Mouse (Mus musculus) liver, postnatal 0 days (tissue): ENCODE measurements around the gene Tpgs1. TPM values are rescaled to one million over a fixed set of nuclear protein-coding genes. Genes with fewer than 3 reads are reported as not detected.

Source experiments
- ATAC-seq: fragments of 200-750 bp; cut with Nextera tagmentation; 2 replicates; pipeline ENCODE4 v1.8.0; 2017; ENCODE audit warnings: mild to moderate bottlenecking, moderate library complexity
- DNase-seq: peaks from one replicate; pipeline ENCODE4 v3.0.0-alpha.2; 2016
- H3K27ac ChIP-seq: fragments of 300-500 bp; sonication (generic); 2 replicates; pipeline ENCODE4 v1.5.1; 2014; ENCODE audit warnings: antibody characterized with exemption, moderate library complexity, mild to moderate bottlenecking, low read depth
- H3K27me3 ChIP-seq: fragments of 300-500 bp; sonication (generic); 2 replicates; pipeline ENCODE4 v1.6.1; 2014; ENCODE audit warnings: low read length, control low read depth, mixed read lengths; ENCODE audit not compliant: insufficient read depth
- H3K36me3 ChIP-seq: fragments of 300-500 bp; sonication (generic); replicated peaks from 2 replicates; pipeline ENCODE4 v1.6.1; 2014; ENCODE audit warnings: mild to moderate bottlenecking, control low read depth, low read length, moderate library complexity, mixed read lengths; ENCODE audit not compliant: insufficient read depth
- H3K4me1 ChIP-seq: fragments of 300-500 bp; sonication (generic); 2 replicates; pipeline ENCODE4 v1.6.1; 2014; ENCODE audit warnings: antibody characterized with exemption, mild to moderate bottlenecking, control low read depth; ENCODE audit not compliant: insufficient read depth
- H3K4me2 ChIP-seq: fragments of 300-500 bp; sonication (generic); 2 replicates; pipeline ENCODE4 v1.6.1; 2014; ENCODE audit warnings: low read depth, mild to moderate bottlenecking, low read length, moderate library complexity, mixed read lengths
- H3K4me3 ChIP-seq: fragments of 300-500 bp; sonication (generic); 2 replicates; pipeline ENCODE4 v1.5.1; 2014; ENCODE audit warnings: low read depth, low read length
- H3K9ac ChIP-seq: fragments of 300-500 bp; sonication (generic); replicated peaks from 2 replicates; pipeline ENCODE4 v1.6.1; 2014; ENCODE audit warnings: mild to moderate bottlenecking, moderate library complexity
- H3K9me3 ChIP-seq: fragments of 300-500 bp; sonication (generic); 2 replicates; pipeline ENCODE4 v1.6.1; 2016; ENCODE audit warnings: mild to moderate bottlenecking, control low read depth, low read length, mixed read lengths
- CTCF ChIP-seq: sonication (generic); IDR thresholded peaks from 2 replicates; pipeline ENCODE4 v1.5.1; 2016; ENCODE audit warnings: antibody characterized with exemption, low read depth
- EP300 ChIP-seq: IDR thresholded peaks from 2 replicates; pipeline ENCODE4 v1.6.1; 2016; ENCODE audit warnings: antibody characterized with exemption, low read depth, mild to moderate bottlenecking
- WGBS: fragments of 180-500 bp; shearing (Covaris S2); extraction: QIAGEN DNeasy Blood & Tissue Kit; methylation state at CpG from one replicate; pipeline ENCODE4 v1.1.7; 2014; ENCODE audit not compliant: insufficient replicate concordance; 5-methylcytosine and 5-hydroxymethylcytosine counted together
- polyA plus RNA-seq: library from polyadenylated mRNA; unstranded; fragments of >200 nt; fragmentation: Nextera tagmentation; extraction: Ambion mirVana; gene quantifications from 2 replicates; pipeline ENCODE4 v1.2.1, GENCODE M21; 2015

Tpgs1 gene
- polyA plus RNA-seq, 1 experiment from 2014 or later: 24.9 TPM

DNA sequence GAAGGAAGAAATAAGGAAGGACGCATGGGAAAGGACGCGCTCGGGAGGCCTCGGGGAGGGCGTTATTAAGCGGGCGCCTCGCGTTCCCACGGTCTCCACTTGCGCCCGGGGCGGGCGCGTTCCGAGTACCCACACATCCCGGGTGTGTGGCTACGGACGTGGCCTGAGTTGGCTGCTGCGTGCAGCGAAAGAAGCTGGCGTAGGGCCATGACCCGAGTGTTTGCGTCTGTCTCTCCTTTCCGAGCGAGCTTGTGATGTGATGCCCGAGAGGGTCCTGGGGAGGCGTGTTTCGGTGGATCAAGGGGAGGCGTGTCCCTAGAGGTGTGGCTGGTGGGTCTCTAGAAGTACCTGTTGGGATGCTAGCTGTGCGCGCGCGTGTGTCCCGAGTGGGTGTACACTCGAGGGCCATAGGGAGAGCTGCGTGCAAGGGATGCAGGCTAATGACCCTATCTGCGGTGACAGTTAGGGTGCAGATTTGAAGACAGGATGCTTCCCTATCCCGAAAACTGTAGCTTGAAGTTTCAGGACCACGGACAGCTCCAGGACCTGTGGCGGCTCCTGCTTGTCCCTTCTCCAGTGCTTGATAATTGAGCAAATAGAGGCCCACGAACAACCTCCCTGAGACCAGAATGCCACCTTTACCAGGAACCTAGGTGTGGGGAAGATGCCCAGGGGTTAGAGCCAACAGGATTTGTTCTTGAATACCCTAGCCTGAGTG is 48.6 kb downstream of the Tpgs1 start:
- Histone ChIP-seq H3K4me2 (peak overlapping the region; percentile 88; the same call in 1 of the 2 replicates), H3K27ac (no peak overlapping the region), H3K4me1 (peaks cover 19% of the 10 kb centered on the region), H3K9ac (no peak overlapping the region), H3K36me3 (no peaks in the 10 kb centered on the region), H3K9me3 (no peaks in the 10 kb centered on the region), H3K27me3 (peaks cover 48% of the 10 kb centered on the region), H3K4me3 (peak overlapping the region; percentile 58; the same call in 1 of the 2 replicates)
- 7% methylated on average over 43 of the region's 43 CpGs for WGBS
- peak; percentile 83 for DNase-seq
- no peak for TF ChIP-seq CTCF
- no peak for ATAC-seq

DNA sequence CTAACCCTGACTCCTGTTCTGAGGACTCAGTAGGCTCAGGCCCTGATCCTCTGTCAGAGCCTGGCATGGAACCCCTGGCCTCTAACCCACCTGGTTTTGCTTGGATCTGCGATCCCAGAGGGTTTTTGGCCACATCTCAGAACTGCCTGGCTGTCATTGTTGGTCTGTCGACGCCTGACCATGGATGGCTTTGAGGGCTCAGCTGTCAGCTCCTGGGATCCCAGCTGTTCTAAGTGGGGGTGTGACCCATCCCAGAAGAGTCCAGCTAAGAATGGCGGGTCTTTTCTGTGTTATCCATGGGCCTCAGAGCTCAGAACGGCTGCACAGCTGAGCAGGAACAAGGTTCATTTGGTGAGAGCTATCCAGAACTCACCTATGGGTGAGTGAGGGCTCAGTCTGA is 51.9 kb downstream of the Tpgs1 start:
- no peak for ATAC-seq
- Histone ChIP-seq H3K36me3 (no peaks in the 10 kb centered on the region), H3K27me3 (peaks cover 27% of the 10 kb centered on the region), H3K4me1 (peaks cover 13% of the 10 kb centered on the region), H3K4me3 (no peak overlapping the region), H3K4me2 (no peak overlapping the region), H3K9ac (no peak overlapping the region), H3K27ac (no peak overlapping the region), H3K9me3 (no peaks in the 10 kb centered on the region)
- WGBS: 61% methylated on average over 5 of the region's 5 CpGs
- no peak for DNase-seq
- TF ChIP-seq CTCF (no peak), EP300 (no peak)

DNA sequence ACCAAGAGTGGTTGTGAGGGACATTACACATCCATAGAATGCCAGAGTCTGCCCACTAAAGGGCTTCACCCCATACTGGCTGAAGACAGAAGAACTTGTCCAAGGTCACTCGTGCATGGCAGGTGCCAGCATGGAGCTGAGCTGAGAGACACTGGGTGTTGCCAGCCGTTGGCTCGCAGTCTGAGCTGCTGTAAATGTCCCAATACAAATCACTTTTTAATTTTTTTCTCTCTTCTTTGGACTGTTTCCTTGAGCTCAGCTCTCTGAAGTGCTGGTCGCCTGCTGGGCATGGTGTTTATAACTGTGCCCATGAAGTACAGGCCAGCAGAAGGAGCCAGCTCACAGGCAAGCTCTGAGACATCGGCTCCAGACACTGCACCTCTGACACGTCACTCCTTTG is 53.9 kb downstream of the Tpgs1 start:
- DNase-seq (no peak), ATAC-seq (no peak)
- Histone ChIP-seq H3K4me3 (no peak overlapping the region), H3K27me3 (peaks cover 11% of the 10 kb centered on the region), H3K36me3 (no peaks in the 10 kb centered on the region), H3K4me1 (no peaks in the 10 kb centered on the region), H3K27ac (no peak overlapping the region), H3K4me2 (no peak overlapping the region), H3K9ac (no peak overlapping the region), H3K9me3 (no peaks in the 10 kb centered on the region)
- TF ChIP-seq EP300: no peak
- TF ChIP-seq CTCF: no peak
- 59% methylated on average over 6 of the region's 6 CpGs for WGBS

DNA sequence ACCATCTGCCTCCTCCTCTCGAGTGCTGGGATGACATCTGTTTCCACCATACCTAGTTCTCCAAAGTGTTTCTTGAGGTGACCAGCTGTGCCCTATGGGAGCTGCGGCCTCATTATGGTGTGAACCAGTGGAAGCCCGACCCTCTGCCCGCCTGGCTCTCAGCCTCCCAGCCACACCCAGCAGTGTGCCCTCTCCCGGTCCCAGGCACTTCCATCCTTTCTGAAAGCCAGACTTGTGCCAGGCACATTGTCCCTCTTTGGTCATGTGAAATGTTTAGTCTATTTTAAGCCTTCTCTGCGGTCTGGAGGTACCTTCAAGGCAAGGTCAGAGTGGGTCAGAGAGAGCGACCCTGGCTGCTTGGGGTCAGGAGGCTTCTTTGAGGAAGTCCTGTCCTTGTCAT is 54.5 kb downstream of the Tpgs1 start:
- ATAC-seq: no peak
- Histone ChIP-seq H3K4me1 (no peaks in the 10 kb centered on the region), H3K4me2 (no peak overlapping the region), H3K36me3 (no peaks in the 10 kb centered on the region), H3K9ac (no peak overlapping the region), H3K27me3 (peaks cover 5% of the 10 kb centered on the region), H3K9me3 (no peaks in the 10 kb centered on the region), H3K4me3 (no peak overlapping the region), H3K27ac (no peak overlapping the region)
- 79% methylated on average over 7 of the region's 7 CpGs for WGBS
- TF ChIP-seq EP300 (no peak), CTCF (no peak)
- DNase-seq: no peak

Other genes with a start within 250 kb of the Tpgs1 start
- gene Vmn2r83, start 200.6 kb upstream of the Tpgs1 start, polyA plus RNA-seq: not detected in 2 replicates
- gene Plpp2, start 135.6 kb upstream of the Tpgs1 start, polyA plus RNA-seq: 32.7 and 38.8 TPM in 2 replicates
- 8.6 and 9.0 TPM in 2 replicates for gene Mier2, start 114.2 kb upstream of the Tpgs1 start, polyA plus RNA-seq
- not detected in 2 replicates for gene Theg, start 82.0 kb upstream of the Tpgs1 start, polyA plus RNA-seq
- not detected in 2 replicates for gene C2cd4c, start 55.3 kb upstream of the Tpgs1 start, polyA plus RNA-seq
- gene Shc2, start 31.5 kb upstream of the Tpgs1 start, polyA plus RNA-seq: 0.05 and 0.07 TPM in 2 replicates
- not detected in 2 replicates for gene Odf3l2, start 23.6 kb upstream of the Tpgs1 start, polyA plus RNA-seq
- 0.12 and 0.19 TPM in 2 replicates for gene Madcam1, start 4.8 kb upstream of the Tpgs1 start, polyA plus RNA-seq
- gene Cdc34, start 12.8 kb downstream of the Tpgs1 start, polyA plus RNA-seq: 77.6 and 80.1 TPM in 2 replicates
- gene Gzmm, start 19.7 kb downstream of the Tpgs1 start, polyA plus RNA-seq: 0.09 and 0.13 TPM in 2 replicates
- 979 and 1,075 TPM in 2 replicates for gene Bsg, start 35.1 kb downstream of the Tpgs1 start, polyA plus RNA-seq
- gene Hcn2, start 47.3 kb downstream of the Tpgs1 start, polyA plus RNA-seq: 0.04 and 0.06 TPM in 2 replicates
- 9.9 and 12.6 TPM in 2 replicates for gene Polrmt, start 77.2 kb downstream of the Tpgs1 start, polyA plus RNA-seq
- not detected in 2 replicates for gene Fgf22, start 85.7 kb downstream of the Tpgs1 start, polyA plus RNA-seq
- gene Rnf126, start 97.6 kb downstream of the Tpgs1 start, polyA plus RNA-seq: 28.2 and 34.1 TPM in 2 replicates
- gene Fstl3, start 107.9 kb downstream of the Tpgs1 start, polyA plus RNA-seq: 0.36 and 0.63 TPM in 2 replicates
- 5.0 and 7.2 TPM in 2 replicates for gene Prss57, start 121.6 kb downstream of the Tpgs1 start, polyA plus RNA-seq
- 7.9 and 9.2 TPM in 2 replicates for gene Palm, start 124.2 kb downstream of the Tpgs1 start, polyA plus RNA-seq
- gene Misp, start 151.6 kb downstream of the Tpgs1 start, polyA plus RNA-seq: 1.00 and 1.3 TPM in 2 replicates
- gene Ptbp1, start 185.1 kb downstream of the Tpgs1 start, polyA plus RNA-seq: 55.4 and 59.1 TPM in 2 replicates
- 123 and 127 TPM in 2 replicates for gene Prtn3, start 205.1 kb downstream of the Tpgs1 start, polyA plus RNA-seq
- gene Plppr3, start 205.3 kb downstream of the Tpgs1 start, polyA plus RNA-seq: 2.9 and 4.9 TPM in 2 replicates
- gene Elane, start 216.9 kb downstream of the Tpgs1 start, polyA plus RNA-seq: 180 and 207 TPM in 2 replicates
- gene Cfd, start 221.5 kb downstream of the Tpgs1 start, polyA plus RNA-seq: not detected in 2 replicates
- gene Med16, start 239.6 kb downstream of the Tpgs1 start, polyA plus RNA-seq: 13.5 and 14.3 TPM in 2 replicates
- gene Gm26602, start 241.5 kb downstream of the Tpgs1 start, polyA plus RNA-seq: 4.6 TPM in 1 of 2 replicates, not detected in the other
- gene Kiss1r, start 247.6 kb downstream of the Tpgs1 start, polyA plus RNA-seq: 0.18 and 0.34 TPM in 2 replicates